Mouse (Mus musculus) stomach, embryonic 15.5 days (tissue): ENCODE data around the gene Skp1a. TPM values are rescaled to one million over a fixed set of nuclear protein-coding genes. Genes with fewer than 3 reads are reported as not detected.
A peak's percentile ranks its signal among the peaks of the same experiment; 100 is the strongest.

ENCODE experiments used
- ATAC-seq: fragments of 200-750 bp; cut with Nextera tagmentation; 2 replicates; pipeline ENCODE4 v1.8.0; 2017; ENCODE audit warnings: low read depth, moderate number of reproducible peaks, moderate TSS enrichment; ENCODE audit not compliant: insufficient read depth, low FRiP score
- H3K27ac ChIP-seq: fragments of 300-500 bp; sonication (generic); 2 replicates; pipeline ENCODE4 v1.5.1; 2015; ENCODE audit warnings: mild to moderate bottlenecking, inconsistent platforms
- H3K27me3 ChIP-seq: fragments of 300-500 bp; sonication (generic); replicated peaks from 2 replicates; pipeline ENCODE4 v1.6.1; 2015; ENCODE audit warnings: inconsistent platforms
- H3K36me3 ChIP-seq: fragments of 300-500 bp; sonication (generic); 2 replicates; pipeline ENCODE4 v1.6.1; 2015; ENCODE audit warnings: inconsistent platforms
- H3K4me1 ChIP-seq: fragments of 300-500 bp; sonication (generic); 2 replicates; pipeline ENCODE4 v1.6.1; 2015; ENCODE audit warnings: inconsistent platforms
- H3K4me2 ChIP-seq: fragments of 300-500 bp; sonication (generic); 2 replicates; pipeline ENCODE4 v1.6.1; 2015; ENCODE audit warnings: mild to moderate bottlenecking, inconsistent platforms
- H3K4me3 ChIP-seq: fragments of 300-500 bp; sonication (generic); replicated peaks from 2 replicates; pipeline ENCODE4 v1.5.1; 2015; ENCODE audit warnings: inconsistent platforms
- H3K9ac ChIP-seq: fragments of 300-500 bp; sonication (generic); 2 replicates; pipeline ENCODE4 v1.6.1; 2015; ENCODE audit warnings: inconsistent platforms
- H3K9me3 ChIP-seq: fragments of 300-500 bp; sonication (generic); 2 replicates; pipeline ENCODE4 v1.6.1; 2016; ENCODE audit warnings: inconsistent platforms
- WGBS: fragments of 180-500 bp; shearing (Covaris S2); methylation state at CpG from one replicate; pipeline ENCODE4 v1.1.7; 2015; 5-methylcytosine and 5-hydroxymethylcytosine counted together
- polyA plus RNA-seq: library from polyadenylated mRNA; unstranded; fragments of >200 nt; fragmentation: Nextera tagmentation; extraction: Ambion mirVana; gene quantifications from 2 replicates; pipeline ENCODE4 v1.2.1, GENCODE M21; 2015

Skp1a gene
- polyA plus RNA-seq, 1 experiment from 2014 or later = 657 TPM

- no peaks in the 10 kb centered on the region for H3K27me3 ChIP-seq
- ATAC-seq = no peak
- H3K4me3 ChIP-seq = no peak overlapping the region
- H3K27ac ChIP-seq = no peak overlapping the region
- H3K9me3 ChIP-seq = no peaks in the 10 kb centered on the region
- H3K4me2 ChIP-seq = no peak overlapping the region
- no peaks in the 10 kb centered on the region for H3K36me3 ChIP-seq
- 75% methylated on average over 7 of the region's 7 CpGs for WGBS
- no peak overlapping the region for H3K9ac ChIP-seq
- H3K4me1 ChIP-seq = 0 out of 2 replicates have a peak, but pooled peaks cover 11% of the 10 kb centered on the region
Observed at GRCm38 (mm10) chr11:52228722-52229448, 2.9 kb upstream of the Skp1a start.

- H3K9ac ChIP-seq = no peak overlapping the region
- WGBS = 52% methylated on average over 5 of the region's 5 CpGs
- no peaks in the 10 kb centered on the region for H3K27me3 ChIP-seq
- no peaks in the 10 kb centered on the region for H3K36me3 ChIP-seq
- no peak for ATAC-seq
- no peaks in the 10 kb centered on the region for H3K9me3 ChIP-seq
- H3K27ac ChIP-seq = peak overlapping the region; percentile 99; the same call in 1 of the 2 replicates
- peak overlapping the region; percentile 81 for H3K4me3 ChIP-seq
- 0 out of 2 replicates have a peak, but pooled peaks cover 7% of the 10 kb centered on the region for H3K4me1 ChIP-seq
- H3K4me2 ChIP-seq = peak overlapping the region; percentile 48
Observed at GRCm38 (mm10) chr11:52230694-52231093, 1.1 kb upstream of the Skp1a start.

GRCm38 (mm10) chr11:52233043-52233653, 1.4 kb downstream of the Skp1a start:
- H3K9ac ChIP-seq = no peak overlapping the region

GRCm38 (mm10) chr11:52233906-52234305, 2.1 kb downstream of the Skp1a start:
- H3K4me3 ChIP-seq = no peak overlapping the region
- no peak for ATAC-seq
- WGBS = 82% methylated on average over 1 of the region's 1 CpGs
- H3K36me3 ChIP-seq = peaks cover 10% of the 10 kb centered on the region; the same call in 1 of the 2 replicates
- H3K4me1 ChIP-seq = 0 out of 2 replicates have a peak, but pooled peaks cover 7% of the 10 kb centered on the region
- H3K4me2 ChIP-seq = peak overlapping the region; percentile 48
- no peaks in the 10 kb centered on the region for H3K27me3 ChIP-seq
- no peak overlapping the region for H3K27ac ChIP-seq
- H3K9ac ChIP-seq = no peak overlapping the region
- H3K9me3 ChIP-seq = no peaks in the 10 kb centered on the region

More at GRCm38 (mm10) chr11:52233043-52233653, 1.4 kb downstream of the Skp1a start:
- H3K27ac ChIP-seq = no peak overlapping the region
- H3K27me3 ChIP-seq = no peaks in the 10 kb centered on the region
- 11% methylated on average over 3 of the region's 3 CpGs for whole genome bisulfite sequencing
- peak overlapping the region; percentile 48 for H3K4me2 ChIP-seq
- H3K9me3 ChIP-seq = no peaks in the 10 kb centered on the region
- peaks cover 10% of the 10 kb centered on the region; the same call in 1 of the 2 replicates for H3K36me3 ChIP-seq
- 0 out of 2 replicates have a peak, but pooled peaks cover 7% of the 10 kb centered on the region for H3K4me1 ChIP-seq
- ATAC-seq = no peak
- H3K4me3 ChIP-seq = peak overlapping the region; percentile 81

GRCm38 (mm10) chr11:52234509-52234908, 2.7 kb downstream of the Skp1a start:
- Histone ChIP-seq H3K36me3 (peaks cover 10% of the 10 kb centered on the region; the same call in 1 of the 2 replicates), H3K9ac (no peak overlapping the region), H3K9me3 (no peaks in the 10 kb centered on the region), H3K4me3 (no peak overlapping the region), H3K27me3 (no peaks in the 10 kb centered on the region), H3K27ac (no peak overlapping the region), H3K4me1 (0 out of 2 replicates have a peak, but pooled peaks cover 7% of the 10 kb centered on the region), H3K4me2 (no peak overlapping the region)
- no peak for ATAC-seq

- Histone ChIP-seq H3K9ac (no peak overlapping the region), H3K36me3 (peaks cover 10% of the 10 kb centered on the region; the same call in 1 of the 2 replicates), H3K4me3 (no peak overlapping the region), H3K4me1 (no peaks in the 10 kb centered on the region), H3K9me3 (no peaks in the 10 kb centered on the region), H3K4me2 (no peak overlapping the region), H3K27ac (no peak overlapping the region), H3K27me3 (no peaks in the 10 kb centered on the region)
- ATAC-seq = no peak
- WGBS = 87% methylated on average over 4 of the region's 4 CpGs
Observed at GRCm38 (mm10) chr11:52240898-52241542, 9.2 kb downstream of the Skp1a start.

GRCm38 (mm10) chr11:52249452-52249851, 17.7 kb downstream of the Skp1a start:
- 96% methylated on average over 2 of the region's 2 CpGs for WGBS
- no peak overlapping the region for H3K4me2 ChIP-seq
- 0 out of 2 replicates have a peak, but pooled peaks cover 7% of the 10 kb centered on the region for H3K4me1 ChIP-seq
- no peak overlapping the region for H3K9ac ChIP-seq
- H3K9me3 ChIP-seq = no peaks in the 10 kb centered on the region
- H3K27me3 ChIP-seq = no peaks in the 10 kb centered on the region
- H3K36me3 ChIP-seq = no peaks in the 10 kb centered on the region
- ATAC-seq = no peak
- H3K4me3 ChIP-seq = no peak overlapping the region
- H3K27ac ChIP-seq = no peak overlapping the region

GRCm38 (mm10) chr11:52251770-52252169, 20.0 kb downstream of the Skp1a start:
- Histone ChIP-seq H3K9me3 (no peaks in the 10 kb centered on the region), H3K4me3 (no peak overlapping the region), H3K4me2 (no peak overlapping the region), H3K4me1 (0 out of 2 replicates have a peak, but pooled peaks cover 7% of the 10 kb centered on the region), H3K9ac (no peak overlapping the region), H3K27ac (no peak overlapping the region), H3K36me3 (no peaks in the 10 kb centered on the region), H3K27me3 (no peaks in the 10 kb centered on the region)
- ATAC-seq = no peak
- 69% methylated on average over 5 of the region's 5 CpGs for WGBS

GRCm38 (mm10) chr11:52252692-52253091, 20.9 kb downstream of the Skp1a start:
- ATAC-seq = no peak
- H3K9ac ChIP-seq = no peak overlapping the region
- H3K4me3 ChIP-seq = no peak overlapping the region
- 37% methylated on average over 1 of the region's 1 CpGs for WGBS
- H3K4me2 ChIP-seq = no peak overlapping the region
- no peaks in the 10 kb centered on the region for H3K9me3 ChIP-seq
- no peaks in the 10 kb centered on the region for H3K36me3 ChIP-seq
- H3K4me1 ChIP-seq = 0 out of 2 replicates have a peak, but pooled peaks cover 7% of the 10 kb centered on the region
- no peaks in the 10 kb centered on the region for H3K27me3 ChIP-seq
- peak overlapping the region; percentile 55; the same call in 1 of the 2 replicates for H3K27ac ChIP-seq

- ATAC-seq = no peak
- peak overlapping the region; percentile 32; the same call in 1 of the 2 replicates for H3K27ac ChIP-seq
- H3K36me3 ChIP-seq = no peaks in the 10 kb centered on the region
- H3K4me3 ChIP-seq = no peak overlapping the region
- H3K9ac ChIP-seq = no peak overlapping the region
- H3K4me1 ChIP-seq = 0 out of 2 replicates have a peak, but pooled peaks cover 7% of the 10 kb centered on the region
- H3K27me3 ChIP-seq = no peaks in the 10 kb centered on the region
- H3K9me3 ChIP-seq = no peaks in the 10 kb centered on the region
- 66% methylated on average over 11 of the region's 11 CpGs for WGBS
- H3K4me2 ChIP-seq = no peak overlapping the region
Observed at GRCm38 (mm10) chr11:52253674-52254375, 22.0 kb downstream of the Skp1a start.

GRCm38 (mm10) chr11:52255077-52255476, 23.3 kb downstream of the Skp1a start:
- H3K27me3 ChIP-seq = no peaks in the 10 kb centered on the region
- H3K4me3 ChIP-seq = no peak overlapping the region
- no peak overlapping the region for H3K27ac ChIP-seq
- 0 out of 2 replicates have a peak, but pooled peaks cover 7% of the 10 kb centered on the region for H3K4me1 ChIP-seq
- H3K9me3 ChIP-seq = no peaks in the 10 kb centered on the region
- H3K36me3 ChIP-seq = no peaks in the 10 kb centered on the region
- H3K4me2 ChIP-seq = no peak overlapping the region
- 91% methylated on average over 8 of the region's 8 CpGs for WGBS
- no peak for ATAC-seq
- no peak overlapping the region for H3K9ac ChIP-seq
